Mouse (Mus musculus): ENCODE results near the gene Nacc1. TPM values are rescaled to one million over a fixed set of nuclear protein-coding genes. Genes with fewer than 3 reads are reported as not detected.

Nacc1 gene
- total RNA-seq, 2 experiments from 2014 or later, result 95.5 to 96.8 TPM

DNA sequence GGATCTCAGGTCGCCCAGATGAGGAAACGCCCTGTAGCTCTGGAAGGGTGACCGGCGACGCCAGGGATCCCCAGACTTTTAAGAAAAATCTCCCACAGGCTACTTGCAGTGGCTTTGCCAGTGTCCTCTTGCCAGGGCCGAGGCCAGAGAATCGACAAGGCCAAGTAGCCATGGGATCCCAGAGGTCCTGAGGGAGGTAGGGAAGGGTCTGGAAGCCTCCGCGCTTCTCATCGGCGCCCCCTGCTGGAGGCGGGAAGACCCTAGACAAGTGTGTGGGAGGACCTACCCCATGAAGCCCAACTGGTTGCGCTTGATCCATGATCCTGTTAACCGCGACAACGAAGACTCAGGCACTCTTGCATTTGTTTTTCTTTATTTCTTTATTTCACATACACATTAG is 16.7 kb upstream of the Nacc1 start:
- Histone ChIP-seq H3K27ac (peak overlapping the region; percentile 81), H3K4me3 (peak overlapping the region; percentile 17; the same call in 1 of the 2 replicates)
- peak; percentile 73 for TF ChIP-seq CTCF (IDR thresholded peaks at IDR 0.05)
- DNase-seq (ENCODE audit: extremely low spot score in 1 of 2, low spot score in 2 of 2), result peak; percentile 57 to 69
- intact Hi-C loops (cut with DNase I), result no loop called here

DNA sequence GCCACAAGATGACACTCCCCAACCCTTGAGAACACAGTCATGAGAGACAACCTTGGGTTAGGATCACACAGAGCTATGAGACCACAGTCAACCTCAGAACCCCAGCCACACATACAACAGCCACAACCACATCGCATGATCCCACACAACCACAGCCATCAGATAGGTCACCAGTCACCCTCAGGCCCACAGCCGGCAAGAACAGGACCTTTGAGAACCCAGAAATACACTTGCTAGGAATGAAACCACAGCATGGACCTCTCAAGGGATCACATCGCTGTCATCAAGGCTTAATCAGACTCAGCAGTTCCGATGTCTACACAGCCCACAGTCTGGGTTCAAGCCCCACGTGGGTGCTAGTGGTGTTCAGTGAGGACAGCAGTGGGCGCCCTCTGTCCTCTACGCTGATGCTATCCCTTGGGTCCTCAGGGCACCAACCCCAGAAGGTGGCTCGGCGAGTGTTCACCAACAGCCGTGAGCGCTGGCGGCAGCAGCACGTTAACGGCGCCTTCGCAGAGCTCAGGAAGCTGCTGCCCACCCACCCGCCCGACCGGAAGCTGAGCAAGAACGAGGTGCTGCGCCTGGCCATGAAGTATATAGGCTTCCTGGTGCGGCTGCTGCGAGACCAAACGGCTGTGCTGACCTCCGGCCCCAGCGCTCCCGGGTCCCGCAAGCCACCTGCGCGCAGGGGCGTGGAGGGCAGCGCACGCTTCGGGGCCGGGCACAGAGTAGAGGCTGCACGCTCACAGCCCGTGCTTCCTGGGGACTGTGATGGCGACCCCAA is 16.0 kb upstream of the Nacc1 start:
- intact Hi-C loops (cut with DNase I), result no loop called here
- DNase-seq (ENCODE audit: extremely low spot score in 1 of 2, low spot score in 2 of 2), result no peak
- Histone ChIP-seq H3K27ac (peak overlapping the region; percentile 81), H3K4me3 (peak overlapping the region; percentile 17; the same call in 1 of the 2 replicates)
- TF ChIP-seq CTCF (IDR thresholded peaks at IDR 0.05), result no peak

DNA sequence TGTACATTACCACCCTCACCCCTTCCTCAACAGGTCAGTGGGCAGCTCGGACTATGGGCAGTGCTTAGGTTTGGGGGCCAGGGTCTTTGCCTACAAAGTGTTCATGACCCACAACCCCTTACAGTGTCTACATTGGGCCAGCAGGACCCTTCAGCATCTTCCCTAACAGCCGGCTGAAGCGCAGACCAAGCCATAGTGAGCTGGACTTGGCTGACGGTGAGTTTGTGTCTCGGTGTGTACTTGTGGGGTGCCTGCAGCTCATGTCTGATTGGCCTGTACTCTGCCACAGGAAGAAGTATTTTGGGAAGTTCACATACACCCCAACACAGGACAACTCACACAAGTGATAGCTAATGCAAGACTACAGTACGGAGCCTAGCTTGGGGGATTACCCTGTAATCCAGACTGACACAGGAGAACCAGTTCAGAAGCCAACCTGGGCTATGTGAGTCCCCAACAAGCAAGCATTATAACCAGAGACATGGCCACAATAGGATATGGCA is 15.4 kb upstream of the Nacc1 start:
- no peak for DNase-seq (ENCODE audit: extremely low spot score in 1 of 2, low spot score in 2 of 2)
- Histone ChIP-seq H3K27ac (peak overlapping the region; percentile 82), H3K4me3 (no peak overlapping the region)
- intact Hi-C loops (cut with DNase I), result no loop called here
- TF ChIP-seq CTCF (IDR thresholded peaks at IDR 0.05), result no peak

DNA sequence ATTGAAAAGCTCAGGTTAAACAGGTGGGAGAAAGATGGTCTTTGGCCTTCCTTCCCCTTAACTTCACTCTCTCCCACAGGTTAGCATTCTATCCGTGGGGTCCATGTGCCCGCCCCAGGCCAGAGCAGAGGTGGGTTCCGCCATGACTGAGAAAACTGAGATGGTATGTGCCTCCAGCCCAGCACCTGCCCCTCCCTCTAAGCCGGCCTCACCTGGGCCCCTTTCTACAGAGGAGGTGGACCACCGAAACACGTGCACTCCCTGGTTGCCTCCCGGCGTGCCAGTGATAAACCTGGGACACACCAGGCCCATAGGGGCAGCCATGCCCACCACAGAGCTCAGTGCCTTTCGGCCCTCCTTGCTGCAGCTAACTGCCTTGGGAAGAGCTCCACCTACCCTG is 14.9 kb upstream of the Nacc1 start:
- H3K4me3 ChIP-seq, result no peak overlapping the region

DNA sequence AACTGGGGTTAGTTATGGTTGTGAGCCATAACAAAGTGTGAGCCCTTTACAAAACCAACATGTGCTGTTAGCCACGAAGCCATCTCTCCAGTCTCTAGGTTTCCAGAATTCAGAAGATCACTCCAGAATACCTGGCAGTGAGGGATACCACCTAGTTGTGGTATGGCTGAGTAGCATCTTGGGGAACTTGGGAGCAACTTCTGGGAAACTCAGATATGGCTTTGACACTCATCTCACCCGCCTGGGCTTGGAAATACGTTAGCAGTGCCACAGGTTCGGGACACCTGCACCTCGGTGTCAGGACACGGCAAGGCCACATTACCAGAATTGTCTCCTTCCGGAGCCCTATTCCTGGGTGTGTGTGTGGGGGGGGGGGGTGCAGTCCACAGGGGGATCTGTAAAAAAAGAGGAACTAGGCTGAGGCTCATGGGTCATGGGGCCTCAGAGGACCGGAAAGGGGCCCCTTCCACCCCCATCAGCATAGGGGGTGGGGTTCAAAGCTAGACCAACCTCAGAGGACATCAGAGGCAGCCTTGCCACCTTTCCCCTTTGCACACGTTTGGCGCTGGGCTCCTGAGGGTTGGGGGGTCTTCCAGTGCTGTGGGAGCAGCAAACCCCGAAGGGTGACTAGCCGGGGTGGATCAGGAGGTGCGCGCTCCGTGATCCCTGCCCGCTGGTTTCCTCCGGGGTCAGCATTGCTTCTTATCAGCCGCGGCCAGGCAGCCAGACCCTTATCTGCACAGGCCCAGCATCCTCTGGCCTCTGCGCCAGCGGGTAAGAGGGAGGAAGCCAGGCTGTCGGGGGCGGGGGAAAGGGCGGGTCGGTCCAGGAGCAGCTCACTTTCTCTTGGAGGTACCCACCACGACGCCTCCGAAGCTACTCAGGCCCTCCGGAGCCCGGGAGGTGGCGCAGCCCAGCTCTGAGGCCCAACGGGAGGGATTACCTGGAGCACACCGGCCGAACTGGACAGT is 13.6 kb upstream of the Nacc1 start, which contains the start of gene Lyl1:
Lyl1 (plus strand) TSS at position 517 of the 971 bp plus-strand sequence.
- Histone ChIP-seq H3K27ac (peak within 1 kb of the TSS; percentile 82), H3K4me3 (peak within 1 kb of the TSS; percentile 31)
- intact Hi-C loops (cut with DNase I), result no loop called here
- TF ChIP-seq CTCF (IDR thresholded peaks at IDR 0.05), result peak; percentile 17
- no peak for DNase-seq (ENCODE audit: extremely low spot score in 1 of 2, low spot score in 2 of 2)

More for the DNA sequence above, 14.9 kb upstream of the Nacc1 start:
- intact Hi-C loops (cut with DNase I), result no loop called here
- no peak for DNase-seq (ENCODE audit: extremely low spot score in 1 of 2, low spot score in 2 of 2)
- no peak for TF ChIP-seq CTCF (IDR thresholded peaks at IDR 0.05)
- H3K27ac ChIP-seq, result peak overlapping the region; percentile 82

DNA sequence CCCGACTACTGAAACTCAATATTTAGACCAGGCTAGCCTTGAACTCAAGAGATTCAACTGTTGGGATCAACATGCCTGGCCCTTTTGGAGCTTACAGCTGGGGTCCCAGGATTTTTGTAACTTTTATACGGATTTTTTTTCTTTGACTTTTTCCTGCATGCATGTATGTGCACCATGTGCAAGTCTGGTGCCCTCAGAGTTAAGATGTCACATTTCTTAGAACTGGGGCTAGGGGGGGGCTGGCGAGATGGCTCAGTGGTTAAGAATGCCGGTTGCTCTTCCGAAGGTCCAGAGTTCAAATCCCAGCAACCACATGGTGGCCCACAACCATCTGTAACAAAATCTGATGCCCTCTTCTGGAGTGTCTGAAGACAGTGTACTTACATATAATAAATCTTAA is 12.9 kb upstream of the Nacc1 start:
- intact Hi-C loops (cut with DNase I), result no loop called here
- no peak for DNase-seq (ENCODE audit: extremely low spot score in 1 of 2, low spot score in 2 of 2)
- TF ChIP-seq CTCF (IDR thresholded peaks at IDR 0.05), result no peak
- no peak overlapping the region for H3K4me3 ChIP-seq
- peak overlapping the region; percentile 1; the same call in 1 of the 2 replicates for H3K27ac ChIP-seq

DNA sequence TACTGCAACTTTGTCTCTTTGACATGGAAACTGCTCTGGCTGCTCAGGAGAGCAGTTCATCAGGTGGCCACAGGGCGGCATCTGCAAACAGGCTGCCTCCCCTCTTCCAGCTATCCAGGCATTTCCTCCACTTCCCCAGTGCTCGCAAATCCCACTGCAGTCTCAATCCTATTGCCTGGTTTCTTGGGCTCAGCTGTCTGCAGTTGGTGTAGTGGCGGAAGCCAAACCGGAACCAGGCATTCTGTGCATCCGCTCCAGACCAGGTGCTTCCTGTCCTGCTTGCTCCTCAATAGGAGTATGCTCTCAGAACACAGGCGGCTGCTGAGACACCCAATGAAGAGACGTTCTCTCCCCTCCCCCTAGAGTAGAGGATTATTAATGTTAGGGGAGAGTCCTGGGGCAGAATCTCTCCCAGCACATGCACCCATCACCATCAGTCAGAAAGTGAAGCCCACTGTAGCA is 12.2 kb upstream of the Nacc1 start:
- H3K4me3 ChIP-seq, result no peak overlapping the region

DNA sequence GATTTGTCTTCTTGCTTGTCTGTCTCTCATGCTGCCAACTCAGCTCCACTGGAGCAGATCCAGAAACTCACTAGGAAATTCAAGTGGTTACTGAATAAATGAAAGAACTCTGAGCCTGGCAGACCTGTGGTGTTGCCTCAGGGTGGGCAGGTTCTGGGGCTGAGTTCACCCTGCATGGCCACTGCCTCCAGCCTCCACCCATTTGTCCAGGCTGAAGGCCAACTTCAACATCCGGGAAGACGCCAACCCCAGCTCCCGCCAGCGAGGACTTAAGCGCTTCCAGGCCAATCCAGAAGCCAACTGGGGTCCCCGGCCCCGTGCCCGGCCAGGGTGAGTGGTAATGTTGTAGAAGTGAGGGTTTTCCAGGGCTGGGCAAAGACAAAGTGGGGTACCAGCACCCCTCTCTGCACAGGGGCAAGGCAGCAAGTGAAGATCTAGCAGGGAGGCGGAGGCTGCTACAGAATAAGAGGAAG is 11.3 kb upstream of the Nacc1 start:
- intact Hi-C loops (cut with DNase I), result loop anchor here (2.0 kb wide), 1 partner anchor 114 kb away; no protein-coding TSS in a partner anchor
- H3K27ac ChIP-seq, result peak overlapping the region; percentile 75; the same call in 1 of the 2 replicates
- TF ChIP-seq CTCF (IDR thresholded peaks at IDR 0.05), result no peak

More for the DNA sequence above, 12.2 kb upstream of the Nacc1 start:
- intact Hi-C loops (cut with DNase I), result loop anchor here (2.0 kb wide), 1 partner anchor 113 kb away; no protein-coding TSS in a partner anchor
- TF ChIP-seq CTCF (IDR thresholded peaks at IDR 0.05), result peak; percentile 78
- peak overlapping the region; percentile 75; the same call in 1 of the 2 replicates for H3K27ac ChIP-seq
- peak in 1 of 2 experiments; percentile 49 for DNase-seq (ENCODE audit: extremely low spot score in 1 of 2, low spot score in 2 of 2)

DNA sequence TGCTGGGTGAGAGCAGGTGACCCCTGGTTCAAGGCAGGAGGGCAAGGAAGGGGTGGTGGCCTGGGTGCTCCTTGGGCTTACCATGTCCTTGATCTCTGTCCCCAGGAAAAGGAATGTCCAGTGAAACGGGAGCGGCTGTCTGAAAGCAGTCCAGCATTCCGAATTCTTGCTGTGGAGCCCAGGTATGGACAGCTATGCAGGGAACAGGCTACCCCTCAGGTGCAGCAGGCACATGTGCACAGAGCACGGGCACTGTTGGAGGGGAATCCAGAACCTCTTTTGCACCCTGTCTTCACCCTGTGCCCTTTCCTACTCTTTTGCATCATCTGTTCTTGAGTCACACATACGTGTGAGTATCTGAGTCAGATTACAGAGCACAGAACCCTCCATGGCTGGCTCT is 10.6 kb upstream of the Nacc1 start:
- intact Hi-C loops (cut with DNase I), result loop anchor here (2.0 kb wide), 1 partner anchor 115 kb away; no protein-coding TSS in a partner anchor
- no peak for DNase-seq (ENCODE audit: extremely low spot score in 1 of 2, low spot score in 2 of 2)
- no peak overlapping the region for H3K27ac ChIP-seq
- no peak for TF ChIP-seq CTCF (IDR thresholded peaks at IDR 0.05)
- no peak overlapping the region for H3K4me3 ChIP-seq

More for the DNA sequence above, 11.3 kb upstream of the Nacc1 start:
- no peak overlapping the region for H3K4me3 ChIP-seq
- no peak for DNase-seq (ENCODE audit: extremely low spot score in 1 of 2, low spot score in 2 of 2)

DNA sequence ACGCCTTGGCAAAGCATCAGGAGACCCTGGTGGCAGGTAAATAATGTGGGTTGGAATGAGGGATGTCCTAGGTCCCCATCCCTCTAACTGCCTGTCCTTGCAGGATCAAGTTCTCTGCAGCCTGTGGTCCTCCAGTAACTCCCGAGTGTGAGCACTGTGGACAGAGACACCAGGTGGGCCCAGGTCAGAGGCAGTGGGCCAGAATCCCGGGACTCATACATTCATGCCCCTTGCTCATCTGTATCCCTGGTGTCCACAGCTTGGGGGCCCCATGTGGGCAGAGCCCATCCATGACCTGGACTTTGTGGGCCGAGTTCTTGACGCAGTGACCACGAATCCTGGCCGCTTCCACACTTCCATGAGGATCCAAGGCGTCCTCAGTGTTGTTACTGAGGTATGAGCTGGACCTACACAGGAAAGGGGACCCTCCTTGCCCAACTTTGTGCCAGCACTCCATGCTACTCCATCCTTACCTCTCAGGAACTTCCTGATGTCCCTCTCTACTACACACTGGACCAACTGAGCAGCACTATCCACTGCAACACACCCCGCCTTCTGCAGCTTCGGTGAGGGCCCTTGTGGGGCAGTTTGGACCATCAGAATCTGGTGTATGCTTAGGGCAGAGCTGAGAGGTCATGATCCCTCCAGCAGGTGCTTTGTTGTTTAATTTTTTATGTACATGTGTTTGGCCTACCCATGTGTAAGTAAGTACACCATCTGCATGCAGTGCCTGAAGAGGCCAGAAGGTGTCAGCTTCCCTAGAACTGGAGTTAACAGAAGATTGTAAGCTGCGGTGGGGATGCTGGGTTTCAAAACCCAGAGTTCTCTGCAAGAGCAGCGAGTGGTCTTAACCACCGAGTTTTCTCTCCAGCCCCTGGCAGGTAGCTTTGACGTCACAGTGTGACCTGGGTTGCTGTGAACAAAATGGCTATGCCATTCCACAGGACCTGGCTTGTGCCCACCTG is 9.8 kb upstream of the Nacc1 start:
- TF ChIP-seq CTCF (IDR thresholded peaks at IDR 0.05), result peak; percentile 66
- Histone ChIP-seq H3K27ac (no peak overlapping the region), H3K4me3 (no peak overlapping the region)
- no peak for DNase-seq (ENCODE audit: extremely low spot score in 1 of 2, low spot score in 2 of 2)
- intact Hi-C loops (cut with DNase I), result loop anchor here (2.0 kb wide), 1 partner anchor 115 kb away; no protein-coding TSS in a partner anchor
